In genomic region chr15:89415282-89415681, GRCm38 (mm10) we compare ENCODE assay signal across 22 mouse cellular contexts. TPM values are rescaled to one million over a fixed set of nuclear protein-coding genes. Genes with fewer than 3 reads are reported as not detected.
DNase-seq lines count a peak whose midpoint lies in the region; ATAC-seq and TF ChIP-seq lines count a peak whose summit lies in the region.
"Had no signal": no experiment of that assay in that cellular context is flagged by ENCODE, and none has a peak within 500 bp of the region (broad histone marks: within the 10 kb centered on the region; RNA-seq: fewer than 3 reads in every experiment).

No protein-coding gene starts in this region.

- H3K4me1 ChIP-seq in heart, postnatal 0 days (ENCODE audit: control insufficient read depth, insufficient read depth), result no peaks in the 10 kb centered on the region
- no peaks in the 10 kb centered on the region for H3K4me1 ChIP-seq in forebrain, embryonic 11.5 days (replicated peaks; ENCODE audit: control insufficient read depth, insufficient read depth, low read length)
- H3K4me1 ChIP-seq: forebrain, embryonic 13.5 days; liver, embryonic 13.5 days had no signal

- no peaks in the 10 kb centered on the region for H3K27me3 ChIP-seq in heart, postnatal 0 days (ENCODE audit: control insufficient read depth, insufficient read depth, low read length)
- no peaks in the 10 kb centered on the region for H3K27me3 ChIP-seq in forebrain, embryonic 11.5 days (ENCODE audit: control insufficient read depth, insufficient read depth, low read length)
- H3K27me3 ChIP-seq: forebrain, embryonic 13.5 days; liver, embryonic 13.5 days had no signal

- ATAC-seq in heart, postnatal 0 days (ENCODE audit: insufficient read depth, low read depth), result peak; percentile 91
- ATAC-seq in forebrain, embryonic 11.5 days (replicated peaks; ENCODE audit: low FRiP score), result no peak
- ATAC-seq in granulocyte monocyte progenitor cell, adult 5-6 weeks (replicated peaks; ENCODE audit: poor library complexity, severe bottlenecking), result no peak
- ATAC-seq: forebrain, embryonic 13.5 days; hindbrain, embryonic 16.5 days; intestine, postnatal 0 days had no signal

- no peak overlapping the region for H3K4me3 ChIP-seq in heart, postnatal 0 days (ENCODE audit: low read depth, low read length)
- H3K4me3 ChIP-seq in forebrain, embryonic 11.5 days (ENCODE audit: low read depth, low read length), result no peak overlapping the region
- H3K4me3 ChIP-seq: forebrain, embryonic 13.5 days; liver, embryonic 13.5 days; myocyte had no signal

- H3K4me2 ChIP-seq in heart, postnatal 0 days (ENCODE audit: low read depth, low read length), result peak overlapping the region; percentile 22
- no peak overlapping the region for H3K4me2 ChIP-seq in forebrain, embryonic 11.5 days (ENCODE audit: low read depth, low read length, severe bottlenecking)
- H3K4me2 ChIP-seq: forebrain, embryonic 13.5 days; liver, embryonic 13.5 days had no signal

- H3K9me3 ChIP-seq in heart, postnatal 0 days (replicated peaks; ENCODE audit: control insufficient read depth, low read length), result no peaks in the 10 kb centered on the region
- no peaks in the 10 kb centered on the region for H3K9me3 ChIP-seq in forebrain, embryonic 11.5 days (ENCODE audit: control insufficient read depth, low read length)
- H3K9me3 ChIP-seq: forebrain, embryonic 13.5 days; liver, embryonic 13.5 days had no signal

- peaks cover 41% of the 10 kb centered on the region for H3K36me3 ChIP-seq in heart, postnatal 0 days (replicated peaks; ENCODE audit: control insufficient read depth, insufficient read depth, low read length)
- H3K36me3 ChIP-seq in forebrain, embryonic 11.5 days (ENCODE audit: control insufficient read depth, insufficient read depth, low read length), result no peaks in the 10 kb centered on the region

- TF ChIP-seq EP300 in heart, postnatal 0 days (IDR thresholded peaks at IDR 0.05; ENCODE audit: low read depth), result peak; percentile 78; the same call in 1 of the 2 replicates

- 38% methylated on average over 8 of the region's 8 CpGs for WGBS in heart, postnatal 0 days
- 93% methylated on average over 8 of the region's 8 CpGs for WGBS in forebrain, embryonic 11.5 days

- intact Hi-C loops in heart, postnatal 25 days (cut with DNase I), result no loop called here

- peak; percentile 96 for DNase-seq in heart, adult 11 months
- no peak for DNase-seq in heart, postnatal 25 days (ENCODE audit: low spot score)
- DNase-seq in brain, adult 2 months (ENCODE audit: low read depth, low spot score), result peak; percentile 58
- peak; percentile 51 to 64 for DNase-seq in heart, adult 9 months (ENCODE audit: low spot score in 2 of 2)
- peak; percentile 89 for DNase-seq in heart, postnatal 0 days (ENCODE audit: low spot score)
- DNase-seq in forebrain, embryonic 11.5 days (ENCODE audit: low spot score), result no peak
- DNase-seq: left cerebral cortex, postnatal 4 days; liver, embryonic 13.5 days; midbrain, embryonic 14.5 days; thymus, postnatal 4 days had no signal

- no peak overlapping the region for H3K9ac ChIP-seq in heart, postnatal 0 days (replicated peaks; ENCODE audit: low read depth, low read length)
- no peak overlapping the region for H3K9ac ChIP-seq in forebrain, embryonic 11.5 days (ENCODE audit: low read length)
- H3K9ac ChIP-seq: forebrain, embryonic 13.5 days; liver, embryonic 13.5 days had no signal

- H3K27ac ChIP-seq in heart, postnatal 0 days (ENCODE audit: low read depth), result peak overlapping the region; percentile 79
- no peak overlapping the region for H3K27ac ChIP-seq in forebrain, embryonic 11.5 days (ENCODE audit: low read depth, low read length)
- H3K27ac ChIP-seq: forebrain, embryonic 13.5 days; kidney, postnatal 0 days; liver, embryonic 13.5 days had no signal

- TF ChIP-seq CTCF in heart, postnatal 0 days (IDR thresholded peaks at IDR 0.05; ENCODE audit: low read depth), result no peak

RNA-seq across cellular contexts. Expression of gene Syce3, which starts 5.0 kb away (rescaled TPM):
- not detected for total RNA-seq in heart, postnatal 25 days (2021)
- not detected in 2 replicates for total RNA-seq in heart, postnatal 0 days (2014; rRNA removed; ENCODE audit: low replicate concordance)
- polyA plus RNA-seq in heart, postnatal 0 days (2015; fragmentation: Nextera tagmentation; extraction: Ambion mirVana), result not detected in 2 replicates
- not detected in 2 replicates for polyA plus RNA-seq in forebrain, embryonic 11.5 days (2014; fragmentation: Nextera tagmentation; extraction: Ambion mirVana)
- not detected in 2 replicates for total RNA-seq in granulocyte monocyte progenitor cell, adult 5-6 weeks (2014; fragmentation: Nextera tagmentation)
- not detected in 2 replicates for total RNA-seq in granulocyte monocyte progenitor cell, adult 5-6 weeks (2017)
- total RNA-seq: adrenal gland, postnatal 4 days; layer of hippocampus, adult 18-20 months; left cerebral cortex, adult 18-20 months; left cerebral cortex, postnatal 4 days; neutrophil, adult 5-6 weeks had no signal
- polyA plus RNA-seq: forebrain, embryonic 13.5 days; gonadal fat pad, adult 2 months; hindbrain, embryonic 16.5 days; kidney, postnatal 0 days; liver, embryonic 13.5 days; lung, embryonic 16.5 days; midbrain, embryonic 14.5 days; myocyte had no signal

RNA-seq across cellular contexts. Expression of gene Cpt1b, which starts 10.4 kb away (rescaled TPM):
- total RNA-seq in heart, postnatal 25 days (2021), result 100 to 1,000 TPM; 512 to 569 TPM
- total RNA-seq in heart, postnatal 0 days (2014; rRNA removed; ENCODE audit: low replicate concordance), result 600 and 674 TPM in 2 replicates
- 400 and 412 TPM in 2 replicates for polyA plus RNA-seq in heart, postnatal 0 days (2015; fragmentation: Nextera tagmentation; extraction: Ambion mirVana)
- polyA plus RNA-seq in forebrain, embryonic 11.5 days (2014; fragmentation: Nextera tagmentation; extraction: Ambion mirVana), result 0.84 TPM in 1 of 2 replicates, not detected in the other
- total RNA-seq in granulocyte monocyte progenitor cell, adult 5-6 weeks (2014; fragmentation: Nextera tagmentation), result 2.8 and 2.9 TPM in 2 replicates
- 1.5 TPM in 1 of 2 replicates, not detected in the other for total RNA-seq in granulocyte monocyte progenitor cell, adult 5-6 weeks (2017)

RNA-seq across cellular contexts. Expression of gene C730034F03Rik, which starts 14.1 kb away (rescaled TPM):
- total RNA-seq in heart, postnatal 25 days (2021), result 1 to 10 TPM; 1.5 TPM
- total RNA-seq in heart, postnatal 0 days (2014; rRNA removed; ENCODE audit: low replicate concordance), result 0.12 TPM in 1 of 2 replicates, not detected in the other
- polyA plus RNA-seq in heart, postnatal 0 days (2015; fragmentation: Nextera tagmentation; extraction: Ambion mirVana), result 2.0 and 2.4 TPM in 2 replicates
- polyA plus RNA-seq in forebrain, embryonic 11.5 days (2014; fragmentation: Nextera tagmentation; extraction: Ambion mirVana), result 3.5 and 6.0 TPM in 2 replicates
- not detected in 2 replicates for total RNA-seq in granulocyte monocyte progenitor cell, adult 5-6 weeks (2014; fragmentation: Nextera tagmentation)
- 2.7 and 3.6 TPM in 2 replicates for total RNA-seq in granulocyte monocyte progenitor cell, adult 5-6 weeks (2017)

RNA-seq across cellular contexts. Expression of gene Gm44502, which starts 14.2 kb away (rescaled TPM):
- total RNA-seq in heart, postnatal 25 days (2021), result 10 to 100 TPM; 14.5 to 16.4 TPM
- total RNA-seq in heart, postnatal 0 days (2014; rRNA removed; ENCODE audit: low replicate concordance), result 0.08 and 2.4 TPM in 2 replicates
- polyA plus RNA-seq in heart, postnatal 0 days (2015; fragmentation: Nextera tagmentation; extraction: Ambion mirVana), result 0.80 and 0.82 TPM in 2 replicates
- 0.40 TPM in 1 of 2 replicates, not detected in the other for polyA plus RNA-seq in forebrain, embryonic 11.5 days (2014; fragmentation: Nextera tagmentation; extraction: Ambion mirVana)
- total RNA-seq in granulocyte monocyte progenitor cell, adult 5-6 weeks (2014; fragmentation: Nextera tagmentation), result not detected in 2 replicates
- total RNA-seq in granulocyte monocyte progenitor cell, adult 5-6 weeks (2017), result 0.82 TPM in 1 of 2 replicates, not detected in the other
- polyA plus RNA-seq: forebrain, embryonic 13.5 days; intestine, postnatal 0 days; kidney, postnatal 0 days; lung, embryonic 16.5 days; midbrain, embryonic 14.5 days had no signal

RNA-seq across cellular contexts. Expression of gene Chkb, which starts 14.4 kb away (rescaled TPM):
- 10 to 100 TPM; 40.6 to 44.9 TPM for total RNA-seq in heart, postnatal 25 days (2021)
- 64.5 and 78.3 TPM in 2 replicates for total RNA-seq in heart, postnatal 0 days (2014; rRNA removed; ENCODE audit: low replicate concordance)
- 130 and 142 TPM in 2 replicates for polyA plus RNA-seq in heart, postnatal 0 days (2015; fragmentation: Nextera tagmentation; extraction: Ambion mirVana)
- 54.5 and 56.0 TPM in 2 replicates for polyA plus RNA-seq in forebrain, embryonic 11.5 days (2014; fragmentation: Nextera tagmentation; extraction: Ambion mirVana)
- 77.0 and 85.0 TPM in 2 replicates for total RNA-seq in granulocyte monocyte progenitor cell, adult 5-6 weeks (2014; fragmentation: Nextera tagmentation)
- total RNA-seq in granulocyte monocyte progenitor cell, adult 5-6 weeks (2017), result 25.3 and 27.7 TPM in 2 replicates

Comparison
In these comparisons a context has a peak if more than half of its experiments do, and no peak if none do; other contexts are left out.
1. DNase-seq: peak in heart, adult 11 months (single experiment), brain, adult 2 months (single experiment), heart, adult 9 months (2 of 2) and heart, postnatal 0 days (single experiment); none in heart, postnatal 25 days (single experiment) and forebrain, embryonic 11.5 days (single experiment).
2. RNA of gene Cpt1b, which starts 10.4 kb away (total RNA-seq): 600 to 674 TPM in heart, postnatal 0 days and 512 to 569 TPM in heart, postnatal 25 days; 1.5 to 2.9 TPM in granulocyte monocyte progenitor cell, adult 5-6 weeks; every median in the first group is over 100 times any median in the second.